Mouse (Mus musculus): Measurements from ENCODE around the gene Pfkfb1.

DNA sequence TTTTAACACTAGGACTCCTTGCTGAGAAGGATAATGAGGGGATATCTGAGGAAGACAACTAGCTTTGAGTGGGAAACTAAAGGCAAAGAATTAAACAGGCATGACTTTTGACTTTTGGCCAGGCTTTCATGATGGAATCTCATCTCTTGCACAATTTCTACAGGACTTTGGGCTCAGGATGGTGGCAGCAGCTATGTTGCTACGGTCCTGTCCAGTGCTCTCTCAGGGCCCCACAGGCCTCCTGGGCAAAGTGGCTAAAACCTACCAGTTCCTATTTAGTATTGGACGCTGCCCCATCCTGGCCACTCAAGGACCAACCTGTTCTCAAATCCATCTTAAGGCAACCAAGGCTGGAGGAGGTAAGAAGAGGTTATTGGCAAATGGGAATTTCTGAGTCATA lies 36.0 kb upstream of the Pfkfb1 start:
- TF ChIP-seq POLR2A (IDR thresholded peaks at IDR 0.05; ENCODE audit: low read depth, low read length) (no peak), MAZ (IDR thresholded peaks at IDR 0.05; ENCODE audit: low read depth, low read length) (no peak), CTCF (conservative IDR thresholded peaks at IDR 0.05 in 1 of 2, IDR thresholded peaks at IDR 0.05 in 1 of 2; ENCODE audit: low read depth in 2 of 2, low read length in 2 of 2) (no peak), POLR2AphosphoS2 (IDR thresholded peaks at IDR 0.05; ENCODE audit: low read depth, low read length) (no peak), ZMIZ1 (IDR thresholded peaks at IDR 0.05; ENCODE audit: low read depth, low read length) (no peak), MYC (IDR thresholded peaks at IDR 0.05; ENCODE audit: low read depth, low read length) (no peak), TCF12 (IDR thresholded peaks at IDR 0.05; ENCODE audit: low read depth, low read length) (no peak), CHD2 (IDR thresholded peaks at IDR 0.05; ENCODE audit: low read length) (no peak), TBP (conservative IDR thresholded peaks at IDR 0.05; ENCODE audit: low read depth, low read length) (no peak), EP300 (IDR thresholded peaks at IDR 0.05; ENCODE audit: low read length) (no peak), ZC3H11A (IDR thresholded peaks at IDR 0.05; ENCODE audit: low read depth, low read length) (no peak), JUN (IDR thresholded peaks at IDR 0.05; ENCODE audit: insufficient read depth, low read depth, low read length) (no peak), E2F4 (IDR thresholded peaks at IDR 0.05; ENCODE audit: insufficient replicate concordance, low read depth, low read length) (no peak)

Data from CH12.LX (cell line).